Mouse (Mus musculus) adrenal gland, postnatal 36 days (tissue): ENCODE measurements around the gene Gm17361. TPM values are rescaled to one million over a fixed set of nuclear protein-coding genes. Genes with fewer than 3 reads are reported as not detected.
"Not testable (repeated sequence)": the region's sequence is repeated elsewhere in the genome, so short reads cannot be mapped to it uniquely, and the experiment has no call there.

Experiments
- DNase-seq, 2 experiments: peaks; one replicate each; pipeline ENCODE4 v3.0.0; 2021; ENCODE audit warnings: mixed read lengths in 1 of 2
- long read RNA-seq, 2 experiments: library from polyadenylated mRNA; stranded (forward); transcript quantifications; one replicate each; pipeline ENCODE4 v2.0.0; 2021; ENCODE audit warnings: borderline sequencing depth in 2 of 2
- total RNA-seq, 2 experiments: library from RNA; stranded (reverse); gene quantifications; 2 replicates each; pipeline ENCODE4 v1.2.3; 2021

Gene Gm17361
- not detected for total RNA-seq
- long read RNA-seq, experiment 1, result 0 reads
- long read RNA-seq, experiment 2, result 0 reads

- not testable (repeated sequence) for DNase-seq
These were observed at the start of gene Gm17361 for GRCm38 (mm10) chrX:125003863-125004262. Gene Gm17361 (plus strand): TSS chrX:125004163.
